Mouse (Mus musculus) hindbrain, postnatal 0 days (tissue): ENCODE results near the gene 4933417A18Rik. TPM values are rescaled to one million over a fixed set of nuclear protein-coding genes. Genes with fewer than 3 reads are reported as not detected.
A peak's percentile ranks its signal among the peaks of the same experiment; 100 is the strongest.

Source experiments
- ATAC-seq: fragments of 200-750 bp; cut with Nextera tagmentation; 2 replicates; pipeline ENCODE4 v1.8.0; 2017; ENCODE audit warnings: mild to moderate bottlenecking, moderate TSS enrichment, moderate library complexity
- DNase-seq: peaks from one replicate; pipeline ENCODE4 v3.0.0-alpha.2; 2015; ENCODE audit warnings: low spot score
- H3K27ac ChIP-seq: fragments of 300-500 bp; sonication (generic); 2 replicates; pipeline ENCODE4 v1.5.1; 2014; ENCODE audit warnings: mild to moderate bottlenecking
- H3K27me3 ChIP-seq: fragments of 300-500 bp; sonication (generic); 2 replicates; pipeline ENCODE4 v1.6.1; 2014; ENCODE audit warnings: low read length, mixed read lengths; ENCODE audit not compliant: insufficient read depth
- H3K36me3 ChIP-seq: fragments of 300-500 bp; sonication (generic); 2 replicates; pipeline ENCODE4 v1.6.1; 2014; ENCODE audit warnings: low read length, mixed read lengths; ENCODE audit not compliant: insufficient read depth
- H3K4me1 ChIP-seq: fragments of 300-500 bp; sonication (generic); 2 replicates; pipeline ENCODE4 v1.6.1; 2014; ENCODE audit warnings: antibody characterized with exemption, low read length, mixed read lengths; ENCODE audit not compliant: insufficient read depth
- H3K4me2 ChIP-seq: fragments of 300-500 bp; sonication (generic); 2 replicates; pipeline ENCODE4 v1.6.1; 2014; ENCODE audit warnings: low read depth, mild to moderate bottlenecking, low read length, moderate library complexity, mixed read lengths
- H3K4me3 ChIP-seq: fragments of 300-500 bp; sonication (generic); 2 replicates; pipeline ENCODE4 v1.5.1; 2014; ENCODE audit warnings: low read length
- H3K9ac ChIP-seq: fragments of 300-500 bp; sonication (generic); replicated peaks from 2 replicates; pipeline ENCODE4 v1.6.1; 2014; ENCODE audit warnings: mild to moderate bottlenecking, low read length, moderate library complexity, mixed read lengths
- H3K9me3 ChIP-seq: fragments of 300-500 bp; sonication (generic); 2 replicates; pipeline ENCODE4 v1.6.1; 2016; ENCODE audit warnings: low read length, mixed read lengths
- CTCF ChIP-seq: IDR thresholded peaks from 2 replicates; pipeline ENCODE4 v1.5.1; 2016; ENCODE audit warnings: antibody characterized with exemption, control low read depth, low read depth
- WGBS: fragments of 180-500 bp; shearing (Covaris S2); extraction: QIAGEN DNeasy Blood & Tissue Kit; methylation state at CpG from one replicate; pipeline ENCODE4 v1.1.7; 2014; 5-methylcytosine and 5-hydroxymethylcytosine counted together
- polyA plus RNA-seq: library from polyadenylated mRNA; unstranded; fragments of >200 nt; fragmentation: Nextera tagmentation; extraction: Ambion mirVana; gene quantifications from 2 replicates; pipeline ENCODE4 v1.2.1, GENCODE M21; 2015
- total RNA-seq: library from RNA; depleted of rRNA; stranded (reverse); fragments of >200 nt; gene quantifications from 2 replicates; pipeline ENCODE4 v1.2.3, GENCODE M21; 2014; rRNA removed

4933417A18Rik gene
- total and polyA plus RNA-seq, 2 experiments from 2014 or later, result not detected

GRCm38 (mm10) chr13:34993085-34993484 lies 68.9 kb downstream of the 4933417A18Rik start:
- Histone ChIP-seq H3K9ac (peak overlapping the region; percentile 79; the same call in 1 of the 2 replicates), H3K4me1 (0 out of 2 replicates have a peak, but pooled peaks cover 3% of the 10 kb centered on the region), H3K27ac (peak overlapping the region; percentile 91), H3K4me3 (peak overlapping the region; percentile 65), H3K4me2 (peak overlapping the region; percentile 69), H3K9me3 (no peaks in the 10 kb centered on the region), H3K27me3 (no peaks in the 10 kb centered on the region), H3K36me3 (peaks cover 13% of the 10 kb centered on the region; the same call in 1 of the 2 replicates)
- 65% methylated on average over 4 of the region's 4 CpGs for WGBS
- DNase-seq (no peak), ATAC-seq (no peak)
- TF ChIP-seq CTCF, result no peak

- ATAC-seq, result peak; percentile 49
- Histone ChIP-seq H3K9me3 (no peaks in the 10 kb centered on the region), H3K27ac (peak overlapping the region; percentile 91), H3K4me1 (0 out of 2 replicates have a peak, but pooled peaks cover 3% of the 10 kb centered on the region), H3K27me3 (no peaks in the 10 kb centered on the region), H3K9ac (peak overlapping the region; percentile 79), H3K36me3 (peaks cover 9% of the 10 kb centered on the region; the same call in 1 of the 2 replicates), H3K4me3 (peak overlapping the region; percentile 65), H3K4me2 (peak overlapping the region; percentile 69)
- TF ChIP-seq CTCF, result no peak
- WGBS, result 1% methylated on average over 22 of the region's 22 CpGs
- DNase-seq, result peak; percentile 20
Observed at GRCm38 (mm10) chr13:34993595-34993982, 69.4 kb downstream of the 4933417A18Rik start.

GRCm38 (mm10) chr13:34993983-34994811 lies 70.0 kb downstream of the 4933417A18Rik start:
- under 1% methylated on average over 33 of the region's 33 CpGs for WGBS
- ATAC-seq (peak; percentile 97), DNase-seq (peak; percentile 97)
- Histone ChIP-seq H3K27me3 (no peaks in the 10 kb centered on the region), H3K4me2 (peak overlapping the region; percentile 69), H3K9me3 (no peaks in the 10 kb centered on the region), H3K4me1 (0 out of 2 replicates have a peak, but pooled peaks cover 3% of the 10 kb centered on the region), H3K9ac (peak overlapping the region; percentile 79), H3K27ac (peak overlapping the region; percentile 91), H3K36me3 (peaks cover 6% of the 10 kb centered on the region; the same call in 1 of the 2 replicates), H3K4me3 (peak overlapping the region; percentile 65)
- TF ChIP-seq CTCF, result no peak

GRCm38 (mm10) chr13:34995925-34996324 lies 71.7 kb downstream of the 4933417A18Rik start:
- Histone ChIP-seq H3K4me1 (0 out of 2 replicates have a peak, but pooled peaks cover 3% of the 10 kb centered on the region), H3K4me3 (no peak overlapping the region), H3K27ac (no peak overlapping the region), H3K27me3 (no peaks in the 10 kb centered on the region), H3K36me3 (no peaks in the 10 kb centered on the region), H3K4me2 (no peak overlapping the region), H3K9me3 (no peaks in the 10 kb centered on the region), H3K9ac (no peak overlapping the region)
- no peak for TF ChIP-seq CTCF
- DNase-seq, result peak; percentile 2
- no peak for ATAC-seq
- WGBS, result 65% methylated on average over 2 of the region's 2 CpGs

Other genes starting within 250 kb of the 4933417A18Rik start
- gene Fam50b, start 189.6 kb upstream of the 4933417A18Rik start, total RNA-seq, result not detected in 2 replicates
- gene Fam50b, start 189.6 kb upstream of the 4933417A18Rik start, polyA plus RNA-seq, result 0.19 TPM in 1 of 2 replicates, not detected in the other
- gene Prpf4b, start 49.1 kb upstream of the 4933417A18Rik start, total RNA-seq, result 22.0 and 29.9 TPM in 2 replicates
- 54.4 and 66.9 TPM in 2 replicates for gene Prpf4b, start 49.1 kb upstream of the 4933417A18Rik start, polyA plus RNA-seq
- 0.16 and 0.32 TPM in 2 replicates for gene Fam217a, start 99 bp upstream of the 4933417A18Rik start, total RNA-seq
- gene Fam217a, start 99 bp upstream of the 4933417A18Rik start, polyA plus RNA-seq, result 1.2 TPM in 2 replicates
- gene Eci3, start 39.4 kb downstream of the 4933417A18Rik start, total RNA-seq, result 1.3 TPM in 1 of 2 replicates, not detected in the other
- 0.80 and 1.2 TPM in 2 replicates for gene Eci3, start 39.4 kb downstream of the 4933417A18Rik start, polyA plus RNA-seq
- gene Eci2, start 102.7 kb downstream of the 4933417A18Rik start, total RNA-seq, result 94.0 and 95.6 TPM in 2 replicates
- gene Eci2, start 102.7 kb downstream of the 4933417A18Rik start, polyA plus RNA-seq, result 136 and 143 TPM in 2 replicates